Mouse (Mus musculus) brown adipose tissue, adult 24 weeks (tissue): ENCODE data around the gene Cerk. TPM values are rescaled to one million over a fixed set of nuclear protein-coding genes. Genes with fewer than 3 reads are reported as not detected.
"Not testable (repeated sequence)": the region's sequence is repeated elsewhere in the genome, so short reads cannot be mapped to it uniquely, and the experiment has no call there.

Experiments
- H3K27ac ChIP-seq: fragments of 200-500 bp; replicated peaks from 2 replicates; pipeline ENCODE4 v1.5.1; 2012; ENCODE audit warnings: low read depth, mild to moderate bottlenecking, low read length
- H3K4me1 ChIP-seq: fragments of 200-500 bp; 2 replicates; pipeline ENCODE4 v1.6.1; 2012; ENCODE audit warnings: low read length, mixed read lengths; ENCODE audit not compliant: control insufficient read depth, insufficient read depth, insufficient read length
- H3K4me3 ChIP-seq: fragments of 200-500 bp; 2 replicates; pipeline ENCODE4 v1.5.1; 2012; ENCODE audit warnings: low read depth, mild to moderate bottlenecking, low read length, moderate library complexity; ENCODE audit not compliant: insufficient read depth
- polyA plus RNA-seq: library from polyadenylated mRNA; stranded (reverse); fragments of >200 nt; gene quantifications from 2 replicates; pipeline ENCODE4 v1.2.4, GENCODE M21; 2012; ENCODE audit not compliant: missing spikeins, insufficient read depth, insufficient read length

Gene Cerk
- polyA plus RNA-seq, 1 experiment, result 5.0 TPM

DNA sequence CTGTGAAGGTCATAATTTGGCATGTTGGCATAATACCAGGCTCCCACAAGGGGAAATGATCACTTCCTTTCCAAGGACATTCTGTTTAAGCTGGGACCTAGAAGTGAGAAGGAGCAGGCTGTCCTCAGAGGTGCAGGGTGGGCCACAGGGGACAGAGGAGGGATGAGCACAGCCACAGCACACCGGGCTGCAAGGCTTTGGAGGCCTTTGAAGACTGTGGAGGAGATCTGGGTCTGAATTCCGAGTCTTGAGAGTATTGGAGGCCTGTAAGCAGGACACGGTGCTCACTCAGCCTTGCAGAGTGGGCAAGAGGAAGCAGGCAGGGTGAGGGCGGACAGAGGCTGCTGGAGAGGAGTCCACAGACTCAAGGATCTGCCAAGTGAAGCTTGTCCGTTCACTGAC lies 34.3 kb upstream of the Cerk start:
- H3K27ac ChIP-seq, result peak overlapping the region; percentile 96
- peaks cover 39% of the 10 kb centered on the region for H3K4me1 ChIP-seq
- peak overlapping the region; percentile 11; the same call in 1 of the 2 replicates for H3K4me3 ChIP-seq

- peaks cover 39% of the 10 kb centered on the region for H3K4me1 ChIP-seq
- peak overlapping the region; percentile 96 for H3K27ac ChIP-seq
- peak overlapping the region; percentile 29; the same call in 1 of the 2 replicates for H3K4me3 ChIP-seq
Observed at GRCm38 (mm10) chr15:86219534-86220228, 33.7 kb upstream of the Cerk start.

DNA sequence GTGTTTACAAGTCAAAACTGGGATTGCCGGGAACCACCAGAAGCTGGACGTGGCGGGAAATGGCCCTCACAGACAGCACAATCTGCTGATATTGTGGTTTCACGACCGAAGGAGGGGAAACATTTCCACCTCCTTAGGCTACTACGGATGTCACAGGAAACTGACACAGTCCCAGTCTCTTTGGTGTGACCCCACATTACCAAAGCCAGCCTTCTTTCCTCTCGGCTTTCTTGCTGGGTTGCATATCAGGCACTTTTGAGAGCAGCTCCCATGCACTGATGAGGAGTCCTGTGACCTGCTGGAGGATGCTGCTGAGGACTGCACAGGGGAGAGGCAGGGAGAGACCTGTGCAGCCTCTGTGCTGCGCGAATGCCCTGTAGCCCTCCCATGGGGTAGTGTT lies 30.7 kb upstream of the Cerk start:
- Histone ChIP-seq H3K4me1 (peaks cover 43% of the 10 kb centered on the region), H3K27ac (peak overlapping the region; percentile 69)
- not testable (repeated sequence) for H3K4me3 ChIP-seq

- H3K27ac ChIP-seq, result peak overlapping the region; percentile 86
- H3K4me1 ChIP-seq, result peaks cover 27% of the 10 kb centered on the region
- H3K4me3 ChIP-seq, result peak overlapping the region; percentile 96
Observed at GRCm38 (mm10) chr15:86214549-86215201, 28.7 kb upstream of the Cerk start.

DNA sequence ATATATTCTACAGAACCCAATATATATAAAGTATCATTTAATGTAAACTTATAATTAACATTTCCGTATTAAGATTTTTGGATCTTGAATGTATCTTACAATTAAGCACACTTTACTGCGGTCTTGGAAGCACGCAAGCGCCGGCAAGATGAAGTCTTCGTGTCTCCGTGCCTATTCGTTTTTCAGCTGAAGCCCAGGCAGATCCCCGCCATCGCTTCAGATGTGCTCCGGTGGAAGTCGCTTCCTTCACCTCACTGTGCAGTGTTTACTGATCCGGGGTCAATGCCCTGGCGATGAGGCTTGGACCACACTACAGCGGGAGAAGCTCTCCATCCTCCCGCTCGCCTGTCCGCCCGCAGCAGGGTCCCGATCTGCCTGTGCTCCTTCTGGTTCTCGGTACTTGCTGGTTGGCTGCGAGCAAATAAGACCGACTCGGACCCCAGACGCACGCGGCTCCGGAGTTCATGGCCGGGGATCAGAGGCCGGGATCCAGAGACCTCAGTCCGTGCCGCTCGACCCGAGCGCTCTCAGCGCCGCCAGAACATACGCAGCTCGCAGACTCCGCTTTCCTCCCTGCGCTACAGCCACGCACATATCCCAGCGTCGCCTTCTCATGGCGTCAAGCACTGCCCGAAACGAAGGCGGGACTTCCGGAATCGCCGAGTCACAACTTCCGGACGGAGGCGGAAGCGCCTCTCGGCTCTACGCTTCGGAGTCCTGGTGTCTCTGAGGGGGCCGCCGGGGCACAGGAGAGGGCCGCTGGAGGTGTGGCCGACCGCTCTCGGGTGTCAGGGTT lies 28.0 kb upstream of the Cerk start, which contains the start of gene Tbc1d22a:
Gene Tbc1d22a, plus strand, starts transcription at position 707 of the 796 bp plus-strand sequence.
- Histone ChIP-seq H3K4me1 (peaks cover 20% of the 10 kb centered on the region; the same call in 1 of the 2 replicates), H3K27ac (peak within 1 kb of the TSS; percentile 91)

GRCm38 (mm10) chr15:86212193-86212592 lies 26.3 kb upstream of the Cerk start:
- peaks cover 11% of the 10 kb centered on the region; the same call in 1 of the 2 replicates for H3K4me1 ChIP-seq
- peak overlapping the region; percentile 29 for H3K27ac ChIP-seq
- H3K4me3 ChIP-seq, result not testable (repeated sequence)

More for the DNA sequence above, 28.0 kb upstream of the Cerk start, which contains the start of gene Tbc1d22a:
- H3K4me3 ChIP-seq, result peak within 1 kb of the TSS; percentile 96

DNA sequence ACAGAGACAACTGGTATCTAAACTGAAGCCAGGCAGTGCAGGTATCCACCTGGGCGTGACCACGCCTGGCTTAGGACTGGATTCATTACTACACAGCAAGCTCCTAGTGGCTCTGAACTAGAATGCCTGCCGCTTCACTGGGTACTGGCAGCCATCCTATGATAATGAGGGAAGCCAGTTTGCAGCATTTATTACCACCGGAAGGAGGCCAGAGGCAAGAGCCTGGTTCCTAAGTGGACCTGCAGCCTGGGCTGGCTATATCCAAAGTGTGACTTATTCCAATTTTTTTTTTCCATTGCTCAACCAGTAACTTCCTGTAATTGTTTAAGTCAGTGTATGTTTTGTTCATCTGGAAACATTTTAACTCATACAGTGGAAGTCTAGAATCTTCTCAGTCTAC lies 20.4 kb upstream of the Cerk start:
- H3K4me3 ChIP-seq, result no peak overlapping the region
- peak overlapping the region; percentile 96 for H3K27ac ChIP-seq
- H3K4me1 ChIP-seq, result peaks cover 28% of the 10 kb centered on the region

- Histone ChIP-seq H3K27ac (no peak overlapping the region), H3K4me3 (no peak overlapping the region), H3K4me1 (peaks cover 32% of the 10 kb centered on the region)
Observed at GRCm38 (mm10) chr15:86205300-86205699, 19.4 kb upstream of the Cerk start.

DNA sequence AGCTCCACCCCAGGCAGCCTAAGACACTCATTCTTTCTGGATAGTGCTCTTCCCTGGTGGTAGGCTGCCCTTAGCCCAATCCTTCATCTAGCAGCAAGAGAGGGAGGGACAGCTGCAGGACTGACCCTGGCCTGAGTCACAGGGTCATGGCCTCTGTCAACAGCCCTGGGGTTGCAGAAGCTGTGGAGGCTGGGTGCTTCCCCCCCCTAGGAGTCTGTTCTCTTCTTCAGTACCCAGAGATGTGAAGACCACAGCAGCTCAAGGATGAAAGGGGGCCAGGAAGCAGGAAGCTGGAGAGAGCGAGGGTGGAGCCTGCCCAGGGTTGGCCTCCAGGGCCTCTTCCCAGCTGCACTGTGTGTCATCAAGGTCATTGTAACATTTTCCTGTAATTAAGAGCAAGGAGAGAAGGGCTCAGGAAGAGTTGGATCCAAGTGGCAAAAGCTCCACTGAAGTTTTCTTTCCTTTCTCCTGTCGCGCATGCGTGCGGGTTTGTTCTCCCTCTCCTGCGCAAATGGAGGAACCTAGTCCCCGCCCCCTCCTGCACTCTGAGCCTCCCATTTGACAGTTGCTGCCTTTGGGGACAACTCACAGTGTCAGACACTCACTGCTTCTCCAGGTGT lies 18.1 kb upstream of the Cerk start:
- H3K4me1 ChIP-seq, result peaks cover 32% of the 10 kb centered on the region
- H3K27ac ChIP-seq, result peak overlapping the region; percentile 82
- no peak overlapping the region for H3K4me3 ChIP-seq

DNA sequence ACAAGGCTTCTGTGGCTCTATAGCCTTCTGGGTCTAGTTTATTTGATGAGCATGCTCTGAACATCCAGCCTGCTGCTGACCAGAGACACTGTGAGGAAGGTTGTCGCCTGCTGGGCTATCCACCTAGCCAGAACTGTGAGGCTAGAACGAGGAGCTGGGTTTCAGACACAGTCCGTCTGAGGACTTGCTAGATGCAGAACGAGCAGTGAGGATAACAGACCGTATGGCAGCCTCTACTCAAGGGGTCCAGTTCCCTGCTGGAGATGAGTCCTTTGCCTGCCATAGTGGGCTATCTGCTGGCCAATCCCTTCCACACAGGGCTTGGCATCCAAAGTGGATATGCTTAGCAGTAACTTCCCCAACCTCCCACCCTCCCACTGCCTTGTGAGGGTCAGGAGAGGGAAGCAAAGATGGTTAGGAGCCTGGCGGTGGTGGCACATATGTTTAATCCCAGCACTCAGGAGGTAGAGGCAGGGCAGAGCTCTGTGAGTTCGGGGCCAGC lies 17.4 kb upstream of the Cerk start:
- H3K27ac ChIP-seq, result peak overlapping the region; percentile 82
- H3K4me3 ChIP-seq, result no peak overlapping the region
- H3K4me1 ChIP-seq, result peaks cover 32% of the 10 kb centered on the region

DNA sequence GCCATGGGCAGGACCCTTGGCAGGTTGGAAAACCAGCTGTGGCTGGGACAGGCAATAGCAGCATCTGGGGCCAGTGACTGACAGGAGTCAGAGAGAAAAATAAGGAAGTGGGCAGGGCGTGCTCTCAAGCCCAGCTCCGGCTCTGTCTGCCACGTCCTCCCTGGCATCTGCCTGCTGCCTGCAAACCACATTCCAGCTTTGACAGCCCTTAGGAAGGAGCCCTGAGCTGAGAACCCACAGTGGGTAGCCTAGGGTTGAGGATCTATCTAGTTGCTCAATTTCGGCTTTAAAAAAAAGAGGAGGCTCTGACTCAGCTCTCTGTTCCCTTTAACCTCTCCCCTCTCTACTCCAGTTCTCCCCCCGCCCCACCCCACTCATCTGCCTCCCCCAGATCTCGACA lies 16.7 kb upstream of the Cerk start:
- Histone ChIP-seq H3K4me1 (peaks cover 32% of the 10 kb centered on the region), H3K27ac (peak overlapping the region; percentile 72)

DNA sequence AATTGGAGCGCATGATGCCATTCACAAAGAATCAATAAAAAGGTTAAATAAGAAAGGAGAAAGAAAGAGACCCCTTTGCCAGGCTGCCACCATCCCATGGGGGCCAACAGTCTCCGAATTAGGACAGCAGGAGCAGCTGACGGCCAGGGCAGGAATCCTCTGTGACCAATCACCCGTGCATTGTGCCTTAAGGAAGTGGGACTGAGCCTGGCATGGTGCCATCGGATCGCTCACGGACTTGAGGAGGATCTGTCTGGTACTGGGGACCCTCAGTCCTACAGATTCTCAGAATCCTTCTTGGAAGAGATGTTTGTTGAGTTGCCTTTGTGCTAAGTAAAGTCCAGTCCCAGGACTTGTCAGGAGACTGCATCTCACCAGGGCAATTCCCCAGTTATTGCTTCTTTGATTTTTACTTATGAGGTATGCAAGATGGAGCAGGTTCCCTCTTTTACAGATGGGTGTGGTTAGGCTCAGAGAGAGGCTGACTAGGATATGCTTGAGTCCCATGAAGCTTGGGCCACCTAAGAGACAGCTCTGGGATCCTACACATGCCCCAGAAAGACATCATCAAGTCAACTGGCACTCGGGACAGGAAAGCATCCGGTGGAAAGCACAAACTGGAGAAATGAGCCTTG lies 15.9 kb upstream of the Cerk start:
- no peak overlapping the region for H3K4me3 ChIP-seq
- H3K27ac ChIP-seq, result peak overlapping the region; percentile 72
- peaks cover 28% of the 10 kb centered on the region for H3K4me1 ChIP-seq

More for the DNA sequence above, 16.7 kb upstream of the Cerk start:
- no peak overlapping the region for H3K4me3 ChIP-seq

GRCm38 (mm10) chr15:86201095-86201494 lies 15.2 kb upstream of the Cerk start:
- no peak overlapping the region for H3K4me3 ChIP-seq
- peaks cover 26% of the 10 kb centered on the region for H3K4me1 ChIP-seq
- H3K27ac ChIP-seq, result peak overlapping the region; percentile 72

GRCm38 (mm10) chr15:86200169-86200568 lies 14.2 kb upstream of the Cerk start:
- Histone ChIP-seq H3K27ac (no peak overlapping the region), H3K4me1 (peaks cover 23% of the 10 kb centered on the region), H3K4me3 (no peak overlapping the region)
